Mouse (Mus musculus) MEL (cell line): ENCODE results near the gene Gm10320.

Experiments used
- BHLHE40 ChIP-seq: IDR thresholded peaks from 2 replicates; pipeline ENCODE4 v1.6.1; 2012; ENCODE audit warnings: low read depth, mild to moderate bottlenecking, inconsistent platforms, low read length, improper control_type of control experiment, borderline replicate concordance
- CHD1 ChIP-seq: IDR thresholded peaks from 2 replicates; pipeline ENCODE4 v1.6.1; 2012; ENCODE audit warnings: low read depth, mild to moderate bottlenecking, inconsistent platforms, low read length, improper control_type of control experiment
- CHD2 ChIP-seq: IDR thresholded peaks from 2 replicates; pipeline ENCODE4 v1.6.1; 2011; ENCODE audit warnings: low read length, improper control_type of control experiment
- CTCF ChIP-seq, 3 experiments: IDR thresholded peaks in 2 of 3; conservative IDR thresholded peaks in 1 of 3; 2 replicates each; pipeline ENCODE4 v1.5.1; 2011 to 2012; ENCODE audit warnings: low read length in 3 of 3, low read depth in 2 of 3, mild to moderate bottlenecking in 2 of 3, improper control_type of control experiment in 1 of 3, inconsistent platforms in 1 of 3, mixed read lengths in 1 of 3, moderate library complexity in 1 of 3; ENCODE audit not compliant: control insufficient read depth in 1 of 3, insufficient read depth in 1 of 3, poor library complexity in 1 of 3, severe bottlenecking in 1 of 3
- EP300 ChIP-seq, 2 experiments: IDR thresholded peaks; 2 replicates each; pipeline ENCODE4 v1.6.1; 2011; ENCODE audit warnings: improper control_type of control experiment in 2 of 2, low read length in 2 of 2, low read depth in 1 of 2, mild to moderate bottlenecking in 1 of 2
- HCFC1 ChIP-seq: IDR thresholded peaks from 2 replicates; pipeline ENCODE4 v1.6.1; 2012; ENCODE audit warnings: low read depth, mild to moderate bottlenecking, inconsistent platforms, low read length, improper control_type of control experiment, moderate library complexity
- POLR2A ChIP-seq, 2 experiments: IDR thresholded peaks; 2 replicates each; pipeline ENCODE4 v1.6.1; 2011 to 2012; ENCODE audit warnings: low read length in 2 of 2, mild to moderate bottlenecking in 2 of 2, control low read depth in 1 of 2, improper control_type of control experiment in 1 of 2, low read depth in 1 of 2, moderate library complexity in 1 of 2; ENCODE audit not compliant: control insufficient read depth in 1 of 2, insufficient read depth in 1 of 2, poor library complexity in 1 of 2

DNA sequence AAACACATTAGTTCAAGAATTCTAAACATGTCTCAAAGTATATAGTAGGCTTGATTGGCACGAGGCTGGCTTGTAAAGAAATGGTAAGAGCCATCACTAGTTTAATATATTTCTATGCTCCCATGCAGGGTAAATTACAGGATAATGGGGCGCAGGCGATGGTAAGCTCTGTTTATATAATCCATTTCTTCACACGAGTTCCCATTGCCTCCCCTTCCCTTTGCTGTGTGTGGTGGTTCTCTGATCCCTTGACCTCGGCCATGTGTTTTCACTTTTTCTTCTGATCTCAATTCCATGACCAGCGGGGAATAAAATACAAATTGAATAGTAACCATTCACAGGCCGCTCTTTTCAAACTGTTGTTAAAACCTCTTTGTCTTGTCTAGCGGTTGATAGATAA, 11.8 kb upstream of the Gm10320 start:
- TF ChIP-seq BHLHE40 (no peak), POLR2A (IDR thresholded peaks at IDR 0.05; ENCODE audit: control insufficient read depth in 1 of 2, insufficient read depth in 1 of 2, low read depth in 1 of 2, low read length in 2 of 2, poor library complexity in 1 of 2) (no peak), CHD2 (no peak), CTCF (IDR thresholded peaks at IDR 0.05 in 2 of 3, conservative IDR thresholded peaks at IDR 0.05 in 1 of 3; ENCODE audit: control insufficient read depth in 1 of 3, insufficient read depth in 1 of 3, low read depth in 2 of 3, low read length in 3 of 3, poor library complexity in 1 of 3, severe bottlenecking in 1 of 3) (no peak), EP300 (IDR thresholded peaks at IDR 0.05; ENCODE audit: low read depth in 1 of 2, low read length in 2 of 2) (no peak), CHD1 (no peak), HCFC1 (no peak)
